Mouse (Mus musculus): ENCODE data around the gene Runx3. TPM values are rescaled to one million over a fixed set of nuclear protein-coding genes. Genes with fewer than 3 reads are reported as not detected.

The Runx3 gene
- polyA plus RNA-seq, 1 experiment from 2014 or later: not detected

DNA sequence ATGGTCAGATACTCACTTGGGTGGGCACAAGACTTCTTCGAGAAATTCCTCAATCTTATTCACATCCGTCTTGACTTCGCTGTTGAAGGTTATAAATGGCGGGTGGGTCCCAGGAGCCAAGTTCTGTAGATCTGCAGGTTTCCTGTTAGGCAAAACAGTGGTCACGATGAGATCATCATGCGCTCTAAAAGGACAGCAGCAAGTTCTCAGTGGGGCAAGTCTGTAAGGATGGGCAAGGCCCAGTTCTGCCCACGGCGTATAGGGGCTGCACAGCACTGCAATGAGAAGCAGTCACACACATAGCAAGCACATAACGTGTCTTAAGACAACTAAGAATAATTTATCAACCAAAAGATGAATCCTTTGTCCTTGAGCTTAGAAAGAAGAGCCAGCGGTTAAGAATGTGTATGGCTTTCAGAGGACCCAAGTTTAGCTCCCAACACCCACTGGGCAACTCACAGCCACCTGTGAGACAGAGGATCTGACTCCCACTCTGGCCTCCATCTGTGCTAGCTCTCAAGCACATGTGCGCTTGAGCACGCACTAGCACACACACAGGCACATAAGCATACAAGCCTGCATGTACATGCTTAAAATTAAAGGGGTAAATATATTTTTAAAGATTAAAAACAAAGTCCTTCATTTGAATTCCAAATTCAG lies 105.7 kb downstream of the Runx3 start:
- Histone ChIP-seq H3K4me2 (no peak overlapping the region), H3K27ac (ENCODE audit: low read depth, low read length) (no peak overlapping the region; the same call in 1 of the 2 replicates), H3K9me3 (ENCODE audit: control insufficient read depth, low read length) (no peaks in the 10 kb centered on the region), H3K36me3 (ENCODE audit: control insufficient read depth, insufficient read depth, low read length) (peaks cover 12% of the 10 kb centered on the region), H3K9ac (ENCODE audit: low read length) (no peak overlapping the region), H3K4me3 (ENCODE audit: low read depth, low read length) (no peak overlapping the region), H3K27me3 (ENCODE audit: control insufficient read depth, insufficient read depth, low read length) (no peaks in the 10 kb centered on the region), H3K4me1 (ENCODE audit: control insufficient read depth, insufficient read depth, low read length) (no peaks in the 10 kb centered on the region)
- WGBS: 93% methylated on average over 12 of the region's 12 CpGs
- DNase-seq (ENCODE audit: low spot score, missing footprints): no peak
- ATAC-seq (ENCODE audit: low FRiP score): no peak

Other genes starting within 250 kb of the Runx3 start
- gene Tmem50a, start 205.6 kb upstream of the Runx3 start, polyA plus RNA-seq (2014; fragmentation: Nextera tagmentation; extraction: Ambion mirVana): 156 TPM in 2 replicates
- 352 and 403 TPM in 2 replicates for gene Rsrp1, start 197.1 kb upstream of the Runx3 start, polyA plus RNA-seq (2014; fragmentation: Nextera tagmentation; extraction: Ambion mirVana)
- 76.7 and 79.4 TPM in 2 replicates for gene Syf2, start 189.8 kb upstream of the Runx3 start, polyA plus RNA-seq (2014; fragmentation: Nextera tagmentation; extraction: Ambion mirVana)
- gene Clic4, start 152.2 kb downstream of the Runx3 start, polyA plus RNA-seq (2014; fragmentation: Nextera tagmentation; extraction: Ambion mirVana): 168 and 173 TPM in 2 replicates
- 225 and 257 TPM in 2 replicates for gene Srrm1, start 232.7 kb downstream of the Runx3 start, polyA plus RNA-seq (2014; fragmentation: Nextera tagmentation; extraction: Ambion mirVana)